Mouse (Mus musculus) forebrain, embryonic 16.5 days (tissue): ENCODE measurements around the gene Serpinb3d. TPM values are rescaled to one million over a fixed set of nuclear protein-coding genes. Genes with fewer than 3 reads are reported as not detected.
"Not testable (repeated sequence)": the region's sequence is repeated elsewhere in the genome, so short reads cannot be mapped to it uniquely, and the experiment has no call there.

ENCODE experiments used
- ATAC-seq: fragments of 200-750 bp; cut with Nextera tagmentation; 2 replicates; pipeline ENCODE4 v1.8.0; 2017; ENCODE audit warnings: mild to moderate bottlenecking, moderate library complexity
- H3K27ac ChIP-seq: fragments of 300-500 bp; sonication (generic); 2 replicates; pipeline ENCODE4 v1.5.1; 2014; ENCODE audit warnings: low read length, control low read depth
- H3K27me3 ChIP-seq: fragments of 300-500 bp; sonication (generic); replicated peaks from 2 replicates; pipeline ENCODE4 v1.6.1; 2014; ENCODE audit warnings: low read length; ENCODE audit not compliant: control insufficient read depth, insufficient read depth
- H3K36me3 ChIP-seq: fragments of 300-500 bp; sonication (generic); 2 replicates; pipeline ENCODE4 v1.6.1; 2014; ENCODE audit not compliant: control insufficient read depth, insufficient read depth
- H3K4me1 ChIP-seq: fragments of 300-500 bp; sonication (generic); replicated peaks from 2 replicates; pipeline ENCODE4 v1.6.1; 2014; ENCODE audit warnings: low read length; ENCODE audit not compliant: control insufficient read depth, insufficient read depth
- H3K4me2 ChIP-seq: fragments of 300-500 bp; sonication (generic); 2 replicates; pipeline ENCODE4 v1.6.1; 2014; ENCODE audit warnings: mild to moderate bottlenecking, low read length, control low read depth
- H3K4me3 ChIP-seq: fragments of 300-500 bp; sonication (generic); replicated peaks from 2 replicates; pipeline ENCODE4 v1.5.1; 2014; ENCODE audit warnings: mild to moderate bottlenecking, low read length, control low read depth
- H3K9ac ChIP-seq: fragments of 300-500 bp; sonication (generic); replicated peaks from 2 replicates; pipeline ENCODE4 v1.6.1; 2014; ENCODE audit warnings: low read depth, low read length, control low read depth
- H3K9me3 ChIP-seq: fragments of 300-500 bp; sonication (generic); 2 replicates; pipeline ENCODE4 v1.6.1; 2016; ENCODE audit warnings: low read length; ENCODE audit not compliant: control insufficient read depth
- WGBS: fragments of 180-500 bp; shearing (Covaris S2); extraction: QIAGEN DNeasy Blood & Tissue Kit; methylation state at CpG from one replicate; pipeline ENCODE4 v1.1.7; 2014; 5-methylcytosine and 5-hydroxymethylcytosine counted together
- polyA plus RNA-seq: library from polyadenylated mRNA; unstranded; fragments of >200 nt; fragmentation: Nextera tagmentation; extraction: Ambion mirVana; gene quantifications from 2 replicates; pipeline ENCODE4 v1.2.1, GENCODE M21; 2015

Serpinb3d gene
- polyA plus RNA-seq: not detected in 2 replicates

DNA sequence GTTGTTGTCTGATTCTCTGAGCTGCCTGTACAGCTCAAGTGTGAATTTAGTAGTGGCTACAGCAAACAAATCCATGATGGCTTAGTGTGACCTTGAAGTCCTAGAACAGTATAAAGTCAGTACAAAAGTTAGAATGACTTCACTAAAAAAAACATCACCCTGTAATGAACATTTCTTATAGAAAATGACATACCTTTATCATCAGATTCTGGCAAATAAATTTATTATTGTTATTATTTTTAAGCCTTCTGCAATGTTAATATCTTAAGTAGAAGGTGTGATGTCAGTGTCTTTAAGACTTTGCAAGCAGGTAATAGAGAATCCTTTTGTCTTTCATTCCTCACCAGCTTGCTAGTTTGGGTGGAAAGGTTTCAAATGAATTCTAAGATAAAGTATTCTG, at the start of gene Serpinb3d:
Gene Serpinb3d (minus strand): TSS at position 101 of the 400 bp plus-strand sequence.
- no peak for ATAC-seq
- H3K9me3 ChIP-seq: no peaks in the 10 kb centered on the region
- H3K36me3 ChIP-seq: no peaks in the 10 kb centered on the region
- H3K27me3 ChIP-seq: no peaks in the 10 kb centered on the region
- H3K4me1 ChIP-seq: no peaks in the 10 kb centered on the region
- no peak within 1 kb of the TSS for H3K27ac ChIP-seq
- H3K9ac ChIP-seq: no peak within 1 kb of the TSS
- H3K4me3 ChIP-seq: no peak within 1 kb of the TSS
- no peak within 1 kb of the TSS for H3K4me2 ChIP-seq

DNA sequence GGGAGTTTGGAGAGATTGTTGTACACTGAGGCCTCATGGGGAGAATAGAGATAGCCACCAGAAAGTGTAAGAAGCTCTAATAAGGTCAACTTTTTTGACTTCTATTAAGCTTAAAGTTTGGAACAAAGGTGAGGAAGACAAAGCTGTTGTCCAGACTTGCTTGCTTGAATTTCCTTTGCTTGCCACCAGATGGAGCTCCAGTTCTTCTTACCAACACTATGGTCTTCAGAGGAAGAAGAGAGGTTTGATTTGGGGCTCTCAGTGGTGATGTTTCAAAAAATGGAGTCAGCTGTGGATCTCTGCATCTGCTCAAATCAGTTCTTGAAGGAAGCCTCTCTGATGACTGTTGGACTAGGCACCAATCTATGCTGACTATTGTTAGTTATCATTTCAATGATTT, 44.1 kb upstream of the Serpinb3d start:
- H3K4me2 ChIP-seq, H3K27me3 ChIP-seq, H3K9ac ChIP-seq, H3K27ac ChIP-seq, ATAC-seq, H3K36me3 ChIP-seq, H3K4me1 ChIP-seq, H3K9me3 ChIP-seq, H3K4me3 ChIP-seq: not testable (repeated sequence)

DNA sequence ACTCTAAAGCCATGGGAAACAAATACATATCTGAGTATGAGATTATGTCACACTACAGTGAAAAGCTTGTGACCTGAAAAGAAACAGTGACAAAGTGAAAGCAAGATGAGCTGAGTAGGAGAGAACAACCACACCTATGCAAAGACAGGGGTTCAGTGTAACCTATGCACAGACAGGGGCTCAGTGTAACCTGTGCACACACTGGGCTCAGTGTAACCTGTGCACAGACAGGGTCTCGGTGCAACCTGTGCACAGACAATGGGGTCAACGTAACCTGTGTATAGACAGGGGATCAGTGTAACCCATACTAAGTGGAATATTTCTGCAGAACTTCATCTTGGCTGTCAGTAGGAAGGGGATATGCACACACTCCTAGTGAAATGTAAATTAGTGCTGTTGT, 15.1 kb upstream of the Serpinb3d start:
- H3K36me3 ChIP-seq: no peaks in the 10 kb centered on the region
- H3K27me3 ChIP-seq: no peaks in the 10 kb centered on the region
- no peaks in the 10 kb centered on the region for H3K9me3 ChIP-seq
- H3K4me3 ChIP-seq: no peak overlapping the region
- no peak overlapping the region for H3K9ac ChIP-seq
- no peak overlapping the region for H3K4me2 ChIP-seq
- no peaks in the 10 kb centered on the region for H3K4me1 ChIP-seq
- no peak for ATAC-seq
- whole genome bisulfite sequencing: 85% methylated on average over 2 of the region's 2 CpGs
- no peak overlapping the region for H3K27ac ChIP-seq

DNA sequence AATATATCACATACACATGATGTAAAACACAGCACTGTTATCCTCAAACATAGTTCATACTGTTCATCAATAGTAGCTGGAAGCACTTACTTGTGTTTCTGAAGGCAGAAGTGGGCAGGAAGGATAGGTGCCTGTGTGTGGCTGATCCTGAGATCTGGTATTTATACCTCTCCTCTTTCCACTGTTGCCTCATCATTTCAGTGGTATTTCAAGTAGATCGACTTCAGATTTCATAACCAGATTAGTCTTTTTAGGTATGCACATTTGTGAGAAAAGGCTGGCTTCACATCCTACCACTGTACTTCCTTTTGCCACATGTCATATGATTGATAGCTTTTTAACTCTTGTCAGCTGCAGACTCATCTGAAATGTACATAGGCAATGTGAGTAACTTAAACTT, 31.1 kb downstream of the Serpinb3d start, which contains the start of gene Serpinb3a:
Gene Serpinb3a (minus strand): TSS at position 101 of the 400 bp plus-strand sequence.
- H3K27ac ChIP-seq: no peak within 1 kb of the TSS
- no peaks in the 10 kb centered on the region for H3K9me3 ChIP-seq
- no peak for ATAC-seq
- no peaks in the 10 kb centered on the region for H3K4me1 ChIP-seq
- H3K9ac ChIP-seq: no peak within 1 kb of the TSS
- H3K27me3 ChIP-seq: no peaks in the 10 kb centered on the region
- no peaks in the 10 kb centered on the region for H3K36me3 ChIP-seq
- no peak within 1 kb of the TSS for H3K4me2 ChIP-seq
- no peak within 1 kb of the TSS for H3K4me3 ChIP-seq
- 86% methylated on average over 1 of the region's 1 CpGs for WGBS

- H3K9ac ChIP-seq, H3K4me1 ChIP-seq, H3K9me3 ChIP-seq, H3K4me3 ChIP-seq, H3K27ac ChIP-seq, ATAC-seq, H3K27me3 ChIP-seq, H3K36me3 ChIP-seq, H3K4me2 ChIP-seq: not testable (repeated sequence)
- 85% methylated on average over 3 of the region's 3 CpGs for WGBS
Measured at GRCm38 (mm10) chr1:107034236-107034635, 49.1 kb downstream of the Serpinb3d start.

Other genes with a start within 250 kb of the Serpinb3d start
- gene Serpinb5, start 222.3 kb downstream of the Serpinb3d start, polyA plus RNA-seq: not detected in 2 replicates
- gene Serpinb12, start 149.1 kb downstream of the Serpinb3d start, polyA plus RNA-seq: not detected in 2 replicates
- gene Serpinb13, start 102.5 kb downstream of the Serpinb3d start, polyA plus RNA-seq: not detected in 2 replicates
- not detected in 2 replicates for gene Serpinb3a, start 31.2 kb downstream of the Serpinb3d start, polyA plus RNA-seq
- gene Serpinb3b, start 194.9 kb upstream of the Serpinb3d start, polyA plus RNA-seq: not detected in 2 replicates
- gene Serpinb3c, start 194.9 kb upstream of the Serpinb3d start, polyA plus RNA-seq: not detected in 2 replicates